Mouse (Mus musculus) cerebellum, adult 9-11 months (tissue): ENCODE measurements around the gene Atl1.

Experiments
- DNase-seq: peaks from one replicate; pipeline ENCODE4 v3.0.0; 2022

The Atl1 gene

DNA sequence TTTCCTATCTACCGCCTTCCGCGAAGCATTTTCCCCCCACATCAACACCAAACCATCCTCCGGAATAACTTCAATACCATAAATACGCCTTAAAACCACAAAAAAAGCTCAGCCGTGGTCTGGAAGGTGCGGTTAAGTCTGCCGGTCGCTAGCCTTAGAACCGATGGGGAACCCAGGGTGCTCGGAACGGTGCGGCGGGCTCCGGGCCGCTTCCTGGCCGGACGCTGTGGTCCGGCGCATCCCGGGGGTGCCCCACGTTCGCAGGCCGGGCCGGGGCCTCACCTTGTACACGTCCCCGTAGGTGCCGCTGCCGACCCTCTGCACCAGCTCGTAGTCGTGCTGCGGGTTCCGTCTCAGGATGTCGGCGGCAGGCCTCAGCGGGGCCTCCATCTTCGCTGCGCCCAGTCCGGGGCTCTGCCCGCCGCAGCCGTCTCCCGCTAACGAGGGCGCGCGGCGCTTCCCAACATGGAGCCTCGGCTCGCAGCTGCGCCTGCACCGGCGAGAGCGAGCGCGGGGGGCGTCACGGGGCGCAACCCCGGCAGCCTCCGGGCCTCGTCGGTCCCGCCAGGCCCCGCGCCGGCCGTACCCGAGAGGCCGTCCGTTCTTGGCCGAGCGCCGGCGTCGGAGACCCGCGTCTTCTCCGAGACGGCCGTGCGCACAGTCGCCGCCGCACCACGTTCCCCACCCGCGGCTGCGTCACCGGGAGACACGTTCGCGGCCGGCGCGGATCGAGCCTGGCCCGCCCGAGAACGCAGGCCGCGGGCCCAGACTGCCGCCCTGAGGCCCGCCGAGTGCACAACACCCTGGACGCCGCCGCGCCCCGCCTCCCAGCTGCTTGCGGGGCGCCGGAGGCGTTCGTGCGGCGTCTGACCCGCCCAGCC, at the start of gene Atl1, which contains the start of gene Map4k5:
TSS of gene Atl1 (plus strand) at position 244 of the 881 bp plus-strand sequence.
TSS of gene Map4k5 (minus strand) at position 830 of the 881 bp plus-strand sequence.
- peak; percentile 91 for DNase-seq

GRCm38 (mm10) chr12:69843531-69844445, 48.6 kb upstream of the Atl1 start:
- no peak for DNase-seq

DNA sequence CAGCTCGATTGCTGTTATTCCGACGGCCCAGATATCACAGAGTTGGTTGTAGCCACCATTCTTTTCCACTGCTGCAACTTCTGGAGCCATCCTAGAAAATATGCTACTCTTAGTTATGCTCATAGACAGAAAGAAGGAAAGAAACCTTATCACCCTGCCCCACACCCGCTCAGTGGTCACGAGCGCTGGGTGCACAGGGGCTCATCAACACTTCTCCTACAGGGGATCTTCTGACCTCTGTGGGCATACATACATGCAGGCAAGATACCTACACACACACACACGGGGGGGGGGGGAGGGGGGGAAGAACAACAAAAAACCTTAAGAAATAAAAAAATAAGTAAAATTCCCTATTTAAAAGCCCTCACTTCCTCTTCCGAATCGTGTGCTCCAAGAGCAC, 46.7 kb upstream of the Atl1 start:
- DNase-seq, result no peak

DNA sequence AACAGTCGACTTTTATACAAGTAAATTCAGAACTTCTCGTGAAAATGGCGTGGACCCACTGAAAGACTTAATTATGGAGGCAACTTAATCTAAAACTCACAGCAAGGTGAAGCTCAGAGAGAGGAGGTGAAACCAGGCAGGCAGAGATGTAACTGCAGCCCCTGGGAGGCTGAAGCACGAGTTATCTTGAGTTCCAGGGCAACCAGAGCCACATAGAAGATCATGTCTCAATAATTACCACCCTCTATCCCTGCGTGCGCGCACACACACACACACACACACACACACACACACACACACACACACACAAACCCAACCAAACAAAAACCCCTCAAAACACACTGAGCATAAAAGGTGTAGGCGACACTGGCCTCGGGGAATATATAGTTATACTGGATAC, 45.9 kb upstream of the Atl1 start:
- DNase-seq, result no peak

DNA sequence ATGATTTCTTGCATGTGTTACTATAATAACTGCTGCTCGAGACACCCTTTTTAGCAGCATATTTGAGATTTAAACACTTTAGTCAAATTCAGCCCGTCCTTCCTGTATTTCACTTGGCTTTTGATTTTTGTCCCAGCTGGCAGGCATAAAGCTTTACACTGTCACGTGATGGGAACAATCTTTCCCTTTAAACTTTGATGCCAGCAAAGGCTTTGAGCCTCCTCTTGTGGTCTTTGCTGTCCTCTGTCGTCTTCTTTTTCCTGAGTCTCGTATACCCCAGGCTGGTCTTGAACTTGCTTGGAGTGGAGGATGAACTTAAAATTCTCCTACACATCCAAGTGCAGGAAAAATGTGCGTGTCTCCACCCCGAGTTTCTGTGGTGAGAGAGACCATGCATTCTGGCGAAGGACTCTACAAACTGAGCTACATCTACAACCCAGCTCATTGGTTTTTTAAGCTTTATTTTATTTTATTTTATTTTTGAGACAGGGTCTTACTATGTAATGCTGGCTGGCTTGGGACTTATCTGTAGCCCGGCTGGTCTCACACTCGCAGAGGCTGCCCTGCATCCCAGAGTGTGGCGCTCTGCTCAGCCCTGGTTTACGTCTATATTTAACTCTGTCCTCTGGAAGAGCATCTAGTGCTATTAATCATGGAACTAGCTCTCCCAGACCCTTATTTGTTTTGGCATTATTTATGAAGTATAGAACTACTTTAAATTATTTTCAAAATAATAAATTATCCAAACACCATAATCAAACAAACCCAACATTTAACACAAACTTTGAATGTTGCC, 44.1 kb upstream of the Atl1 start:
- DNase-seq, result no peak

- no peak for DNase-seq
Observed at GRCm38 (mm10) chr12:69852288-69852687, 40.1 kb upstream of the Atl1 start.

DNA sequence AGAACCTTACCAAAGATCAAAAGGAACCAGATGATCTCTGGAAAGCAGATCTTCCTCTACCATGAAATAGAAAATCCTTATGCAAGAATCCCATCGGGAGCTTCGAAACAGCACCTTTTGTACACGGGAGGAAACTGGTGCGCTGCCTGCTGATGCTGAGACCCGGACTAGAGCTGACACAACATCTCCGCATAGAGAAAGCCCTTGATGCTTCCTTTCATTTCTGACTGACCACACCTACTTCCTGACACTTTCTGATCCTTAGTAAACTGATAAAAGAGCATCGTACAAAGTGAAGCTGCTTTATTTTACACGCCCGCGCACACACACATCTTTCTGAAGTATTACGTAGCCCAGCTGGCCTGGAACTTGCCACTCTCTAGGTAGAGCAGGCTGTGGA, 39.0 kb upstream of the Atl1 start:
- DNase-seq, result no peak

DNA sequence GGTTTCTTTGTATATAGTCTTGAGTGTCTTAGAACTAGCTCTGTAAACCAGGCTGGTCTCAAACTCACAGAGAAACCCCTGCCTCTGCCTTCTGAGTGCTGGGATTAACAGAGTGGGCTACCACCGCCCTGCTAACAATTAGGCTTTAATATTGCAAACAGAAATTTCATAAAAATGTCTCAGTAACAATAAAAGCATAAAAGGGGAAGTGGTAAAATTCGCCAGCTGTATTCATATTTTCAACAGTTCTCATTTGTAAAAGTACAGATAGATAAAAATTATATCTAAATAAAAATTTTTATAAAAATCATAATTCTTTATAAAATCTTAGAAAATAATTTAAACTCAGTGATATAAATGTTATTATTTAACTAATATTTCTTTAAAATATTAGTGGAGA, 38.5 kb upstream of the Atl1 start:
- DNase-seq, result no peak

- DNase-seq, result no peak
Observed at GRCm38 (mm10) chr12:69855641-69856300, 36.6 kb upstream of the Atl1 start.

- DNase-seq, result no peak
Observed at GRCm38 (mm10) chr12:69856398-69856797, 36.0 kb upstream of the Atl1 start.

- no peak for DNase-seq
Observed at GRCm38 (mm10) chr12:69857597-69857996, 34.8 kb upstream of the Atl1 start.

DNA sequence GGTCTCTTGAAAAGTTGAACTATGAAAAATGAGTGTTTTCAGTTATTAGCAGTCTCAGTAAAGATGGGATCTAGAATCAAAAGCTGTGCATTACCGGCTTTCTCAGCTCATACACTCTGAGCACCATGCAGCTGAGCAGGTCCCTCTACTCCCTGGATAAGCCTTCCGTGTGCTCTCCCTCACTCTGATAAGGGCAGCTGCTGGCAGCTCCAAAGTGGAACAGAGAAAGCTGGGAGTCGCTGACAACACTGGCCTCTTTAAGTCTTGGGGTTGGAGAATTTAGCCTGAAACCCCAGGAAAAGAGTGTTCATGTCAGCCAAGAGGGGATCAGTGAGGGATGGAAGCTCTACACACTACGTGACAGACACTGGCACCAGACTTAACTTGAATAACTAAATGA, 33.6 kb upstream of the Atl1 start:
- no peak for DNase-seq

DNA sequence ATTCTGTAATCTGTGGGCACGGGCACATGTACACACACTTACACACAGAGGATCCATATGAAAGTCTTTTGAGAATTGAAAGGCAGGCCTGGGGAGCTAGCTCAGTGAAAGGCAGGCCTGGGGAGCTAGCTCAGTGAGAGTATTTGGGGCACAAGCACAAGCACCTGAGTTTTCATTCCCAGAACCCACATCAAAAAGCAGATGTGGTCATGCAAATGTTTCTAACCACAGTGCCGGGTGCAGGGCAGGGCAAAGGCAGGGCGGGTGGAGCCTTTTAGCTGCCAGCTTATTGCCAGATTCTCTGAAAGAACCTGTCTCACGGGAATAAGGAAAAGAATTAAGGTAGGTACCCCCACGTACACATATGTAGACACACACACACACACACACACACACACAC, 28.9 kb upstream of the Atl1 start:
- DNase-seq, result no peak

DNA sequence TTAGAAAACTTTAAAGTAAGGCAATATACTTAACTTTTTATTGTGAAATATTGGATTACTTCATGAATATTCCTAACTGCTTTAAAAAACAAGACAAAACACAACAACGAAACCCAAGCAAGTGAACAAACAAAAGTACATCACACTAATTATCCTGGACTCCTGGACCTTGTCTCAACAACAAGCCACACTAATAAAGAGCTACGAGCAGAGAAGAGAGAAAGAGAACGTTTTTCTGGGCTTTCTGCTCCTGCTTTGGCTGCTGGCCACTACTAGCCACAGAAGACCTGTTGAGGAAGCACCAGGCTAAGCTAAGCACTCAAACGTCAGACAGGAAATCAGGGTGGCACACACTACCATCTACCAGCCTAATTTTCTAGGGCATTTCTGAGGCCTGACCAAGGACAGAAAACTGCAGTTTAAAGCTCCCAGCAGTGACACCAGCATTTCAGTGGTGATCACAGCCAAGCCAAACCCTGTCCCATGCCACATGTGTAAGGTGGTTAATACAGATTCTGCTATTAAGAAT, 28.2 kb upstream of the Atl1 start:
- DNase-seq, result no peak

DNA sequence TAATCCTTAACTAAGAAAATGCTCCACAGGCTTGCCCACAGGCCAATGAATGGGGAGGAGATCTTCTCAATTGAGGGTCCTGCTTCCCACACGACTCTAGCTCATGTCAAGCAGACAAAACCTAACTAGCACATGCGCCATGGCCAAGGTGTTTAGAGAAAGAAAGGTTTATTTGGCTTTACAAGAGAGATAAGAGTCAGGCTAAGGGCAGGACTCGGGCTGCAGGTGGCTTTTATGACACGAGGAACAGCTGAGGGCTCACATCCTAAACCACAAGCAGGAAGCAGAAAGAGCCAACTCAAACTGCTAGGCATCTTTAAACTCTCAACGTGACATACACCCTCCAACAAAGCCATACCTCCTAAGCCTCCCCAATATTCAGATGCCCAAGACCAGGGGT, 25.1 kb upstream of the Atl1 start:
- no peak for DNase-seq

DNA sequence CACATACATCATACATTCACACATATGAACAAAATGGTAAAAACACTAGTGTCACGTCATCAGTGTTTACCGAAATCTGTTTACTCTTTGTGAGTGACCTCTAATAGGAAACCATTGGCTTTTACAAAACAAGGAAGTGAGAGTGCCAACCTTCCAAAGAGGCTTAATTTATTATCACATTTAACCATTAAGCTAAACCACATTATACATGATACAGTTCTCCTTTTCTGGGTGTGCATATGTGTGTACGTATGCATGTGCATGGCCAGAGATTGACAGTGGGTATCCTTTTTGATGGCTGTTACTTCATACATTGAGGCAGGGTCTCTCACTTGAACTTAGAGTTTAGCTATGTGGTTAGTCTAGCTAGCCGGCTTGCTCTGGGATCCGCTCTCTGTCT, 20.8 kb upstream of the Atl1 start:
- DNase-seq, result no peak

DNA sequence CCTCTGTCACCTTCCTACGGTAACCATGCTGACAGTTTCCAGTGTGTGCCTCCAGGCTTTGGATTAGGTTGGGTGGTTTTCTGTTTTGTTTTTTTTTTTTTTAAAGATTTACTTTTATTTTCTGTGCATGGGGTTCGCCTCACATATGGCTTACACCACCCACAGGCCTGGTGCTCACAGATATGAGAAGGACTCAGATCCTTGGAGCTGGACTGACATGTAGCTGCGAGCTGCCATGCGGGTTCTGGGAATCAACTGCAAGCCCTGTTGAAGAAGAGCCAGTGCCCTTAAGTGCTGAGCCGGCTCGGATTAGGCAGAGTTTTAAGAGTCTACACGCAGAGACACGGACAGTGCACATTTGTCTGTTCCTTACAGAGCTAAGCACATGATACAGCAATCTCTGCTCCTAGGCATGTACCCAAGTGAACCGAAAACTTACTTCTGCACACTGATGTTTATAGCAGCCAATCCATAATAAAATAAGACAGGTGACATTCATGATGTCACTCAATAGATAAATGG, 14.5 kb upstream of the Atl1 start:
- DNase-seq, result no peak

DNA sequence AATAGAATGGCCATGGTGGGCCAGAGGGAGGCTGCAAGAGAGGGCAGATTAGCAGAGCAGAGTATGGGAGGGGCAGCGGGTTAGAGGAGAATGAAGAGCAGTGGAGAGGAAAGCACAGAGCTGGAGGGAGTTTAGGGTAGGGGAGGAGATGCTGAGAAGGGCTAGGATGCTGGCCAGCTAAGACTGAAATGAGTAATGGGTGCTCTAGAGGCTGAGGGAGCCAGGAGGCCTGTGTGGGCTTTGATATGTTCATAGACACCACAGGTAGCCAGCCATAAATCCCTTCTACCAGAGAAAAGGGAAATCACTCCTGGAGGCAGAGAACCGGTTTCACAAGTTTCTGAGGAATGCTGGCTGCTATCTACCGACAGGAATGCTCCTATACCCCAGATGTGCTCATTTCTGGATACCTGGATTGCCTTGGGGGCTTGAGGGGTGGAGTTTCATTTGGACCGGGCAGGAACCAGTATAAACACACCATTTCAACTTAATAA, 13.2 kb upstream of the Atl1 start:
- DNase-seq, result no peak

- no peak for DNase-seq
Observed at GRCm38 (mm10) chr12:69879739-69880138, 12.7 kb upstream of the Atl1 start.

DNA sequence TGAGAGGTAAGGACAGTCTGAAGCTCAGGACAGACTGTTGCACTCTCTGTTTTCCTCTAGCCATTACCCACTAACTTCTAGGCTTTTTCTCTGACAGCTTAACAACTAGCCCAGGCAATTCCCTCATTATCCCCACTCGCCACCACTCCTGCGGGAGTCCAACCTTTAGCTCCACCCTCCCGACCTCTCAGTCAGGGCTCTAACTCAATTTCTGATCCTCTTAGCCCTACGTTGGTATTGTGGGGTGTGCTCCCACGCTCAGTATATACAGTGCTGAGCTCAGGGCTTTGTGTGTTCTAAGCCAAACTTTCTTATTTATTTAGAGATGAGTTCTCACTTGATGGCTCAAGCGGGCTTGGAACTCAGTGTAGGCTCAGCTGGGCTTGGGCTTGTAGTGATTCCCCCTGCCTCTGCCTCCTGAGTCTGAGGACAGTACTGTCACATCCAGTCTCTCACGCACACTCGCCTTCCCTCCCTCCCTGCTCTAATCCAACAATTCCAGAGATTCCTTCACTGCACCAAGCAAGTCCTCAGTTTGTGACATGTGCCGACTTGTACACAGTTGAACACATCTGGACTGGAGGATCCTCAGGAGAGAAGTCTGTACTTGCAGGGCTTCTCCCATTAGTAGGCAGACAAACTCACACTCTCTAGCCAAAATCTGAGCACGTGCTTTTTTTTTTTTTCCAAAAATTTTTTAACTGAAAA, 11.1 kb upstream of the Atl1 start:
- no peak for DNase-seq

GRCm38 (mm10) chr12:69884053-69884452, 8.4 kb upstream of the Atl1 start:
- DNase-seq, result no peak
